Comparison of ENCODE assay signal across 30 mouse cellular contexts in genomic region chr12:86359406-86359805, GRCm38 (mm10). TPM values are rescaled to one million over a fixed set of nuclear protein-coding genes. Genes with fewer than 3 reads are reported as not detected.
A peak's percentile ranks its signal among the peaks of the same experiment; 100 is the strongest.
DNase-seq lines count a peak whose midpoint lies in the region; ATAC-seq and TF ChIP-seq lines count a peak whose summit lies in the region.
"Had no signal": no experiment of that assay in that cellular context is flagged by ENCODE, and none has a peak within 500 bp of the region (broad histone marks: within the 10 kb centered on the region; RNA-seq: fewer than 3 reads in every experiment).

No protein-coding gene starts in this region.

- TF ChIP-seq CTCF in lung, embryonic 14.5 days (IDR thresholded peaks at IDR 0.05; ENCODE audit: low read depth), result no peak

- H3K4me1 ChIP-seq in embryonic facial prominence, embryonic 11.5 days (ENCODE audit: control insufficient read depth, insufficient read depth, low read length), result no peaks in the 10 kb centered on the region
- peaks cover 26% of the 10 kb centered on the region for H3K4me1 ChIP-seq in embryonic facial prominence, embryonic 10.5 days
- H3K4me1 ChIP-seq in lung, embryonic 14.5 days (ENCODE audit: insufficient read depth), result no peaks in the 10 kb centered on the region; the same call in 1 of the 2 replicates
- peaks cover 11% of the 10 kb centered on the region for H3K4me1 ChIP-seq in midbrain, embryonic 11.5 days (ENCODE audit: control insufficient read depth, insufficient read depth, low read length)
- peaks cover 31% of the 10 kb centered on the region for H3K4me1 ChIP-seq in midbrain, embryonic 10.5 days

- H3K4me2 ChIP-seq in embryonic facial prominence, embryonic 11.5 days (ENCODE audit: low read depth, low read length), result no peak overlapping the region
- H3K4me2 ChIP-seq in lung, embryonic 14.5 days, result no peak overlapping the region
- no peak overlapping the region for H3K4me2 ChIP-seq in midbrain, embryonic 11.5 days
- H3K4me2 ChIP-seq: embryonic facial prominence, embryonic 12.5 days; forebrain, embryonic 15.5 days; heart, embryonic 13.5 days; hindbrain, embryonic 15.5 days; limb, embryonic 12.5 days; liver, embryonic 11.5 days; midbrain, embryonic 13.5 days; neural tube, embryonic 13.5 days had no signal

- no peaks in the 10 kb centered on the region for H3K36me3 ChIP-seq in embryonic facial prominence, embryonic 11.5 days (replicated peaks; ENCODE audit: control insufficient read depth, insufficient read depth, low read depth, low read length)
- no peaks in the 10 kb centered on the region for H3K36me3 ChIP-seq in embryonic facial prominence, embryonic 10.5 days (replicated peaks)
- H3K36me3 ChIP-seq in lung, embryonic 14.5 days (ENCODE audit: insufficient read depth), result no peaks in the 10 kb centered on the region
- no peaks in the 10 kb centered on the region for H3K36me3 ChIP-seq in midbrain, embryonic 11.5 days (ENCODE audit: control insufficient read depth, insufficient read depth, low read length)
- no peaks in the 10 kb centered on the region for H3K36me3 ChIP-seq in midbrain, embryonic 10.5 days
- H3K36me3 ChIP-seq: embryonic facial prominence, embryonic 12.5 days; forebrain, embryonic 10.5 days; forebrain, embryonic 15.5 days; heart, embryonic 13.5 days; hindbrain, embryonic 10.5 days; hindbrain, embryonic 15.5 days; limb, embryonic 12.5 days; midbrain, embryonic 13.5 days; neural tube, embryonic 13.5 days had no signal

- no peak for ATAC-seq in embryonic facial prominence, embryonic 11.5 days (replicated peaks; ENCODE audit: insufficient number of reproducible peaks, low FRiP score, low TSS enrichment, low read depth)
- no peak for ATAC-seq in lung, embryonic 14.5 days (ENCODE audit: insufficient read depth)
- ATAC-seq in midbrain, embryonic 11.5 days (ENCODE audit: low FRiP score), result no peak
- ATAC-seq: forebrain, embryonic 15.5 days; inflammation-experienced regulatory T-cells, adult 6 months; midbrain, embryonic 13.5 days; Patski had no signal

- H3K27ac ChIP-seq in embryonic facial prominence, embryonic 11.5 days (replicated peaks; ENCODE audit: low read depth, low read length), result no peak overlapping the region
- H3K27ac ChIP-seq in embryonic facial prominence, embryonic 10.5 days (replicated peaks), result no peak overlapping the region
- H3K27ac ChIP-seq in lung, embryonic 14.5 days (ENCODE audit: low read depth), result no peak overlapping the region
- H3K27ac ChIP-seq in midbrain, embryonic 11.5 days (ENCODE audit: low read depth, low read length), result no peak overlapping the region
- H3K27ac ChIP-seq in midbrain, embryonic 10.5 days (replicated peaks), result no peak overlapping the region
- H3K27ac ChIP-seq: embryonic facial prominence, embryonic 12.5 days; forebrain, embryonic 10.5 days; forebrain, embryonic 15.5 days; heart, adult 2 months; heart, embryonic 13.5 days; hindbrain, embryonic 10.5 days; hindbrain, embryonic 15.5 days; limb, embryonic 12.5 days; midbrain, embryonic 13.5 days; neural tube, embryonic 13.5 days had no signal

- no peaks in the 10 kb centered on the region for H3K27me3 ChIP-seq in embryonic facial prominence, embryonic 11.5 days (ENCODE audit: control insufficient read depth, insufficient read depth, low read length)
- H3K27me3 ChIP-seq in embryonic facial prominence, embryonic 10.5 days (replicated peaks; ENCODE audit: low read depth, poor library complexity, severe bottlenecking), result peaks cover 44% of the 10 kb centered on the region
- H3K27me3 ChIP-seq in lung, embryonic 14.5 days (ENCODE audit: insufficient read depth, low read length), result no peaks in the 10 kb centered on the region
- peaks cover 2% of the 10 kb centered on the region; the same call in 1 of the 2 replicates for H3K27me3 ChIP-seq in midbrain, embryonic 11.5 days (ENCODE audit: control insufficient read depth, insufficient read depth, low read length)
- H3K27me3 ChIP-seq in midbrain, embryonic 10.5 days (ENCODE audit: low read depth, poor library complexity, severe bottlenecking), result peaks cover 48% of the 10 kb centered on the region
- H3K27me3 ChIP-seq: embryonic facial prominence, embryonic 12.5 days; forebrain, embryonic 15.5 days had no signal

- 0 out of 2 replicates have a peak overlapping the region, but pooled peaks have one; percentile 6 for H3K9ac ChIP-seq in embryonic facial prominence, embryonic 11.5 days (replicated peaks; ENCODE audit: low read length)
- H3K9ac ChIP-seq in lung, embryonic 14.5 days, result no peak overlapping the region
- H3K9ac ChIP-seq in midbrain, embryonic 11.5 days (ENCODE audit: low read length), result no peak overlapping the region
- H3K9ac ChIP-seq: embryonic facial prominence, embryonic 12.5 days; forebrain, embryonic 15.5 days; heart, embryonic 13.5 days; hindbrain, embryonic 15.5 days; limb, embryonic 12.5 days; midbrain, embryonic 13.5 days; neural tube, embryonic 13.5 days had no signal

- no peaks in the 10 kb centered on the region for H3K9me3 ChIP-seq in embryonic facial prominence, embryonic 11.5 days (replicated peaks; ENCODE audit: control insufficient read depth, low read length)
- H3K9me3 ChIP-seq in embryonic facial prominence, embryonic 10.5 days, result no peaks in the 10 kb centered on the region
- no peaks in the 10 kb centered on the region for H3K9me3 ChIP-seq in lung, embryonic 14.5 days (ENCODE audit: low read depth, low read length)
- H3K9me3 ChIP-seq in midbrain, embryonic 11.5 days (ENCODE audit: control insufficient read depth, low read length), result no peaks in the 10 kb centered on the region
- H3K9me3 ChIP-seq in midbrain, embryonic 10.5 days (replicated peaks), result no peaks in the 10 kb centered on the region
- H3K9me3 ChIP-seq: embryonic facial prominence, embryonic 12.5 days; forebrain, embryonic 10.5 days; forebrain, embryonic 15.5 days; heart, embryonic 13.5 days; hindbrain, embryonic 10.5 days; hindbrain, embryonic 15.5 days; limb, embryonic 12.5 days; midbrain, embryonic 13.5 days; neural tube, embryonic 13.5 days had no signal

- WGBS in embryonic facial prominence, embryonic 11.5 days, result 63% methylated on average over 6 of the region's 6 CpGs
- WGBS in embryonic facial prominence, embryonic 10.5 days, result 66% methylated on average over 6 of the region's 6 CpGs
- WGBS in lung, embryonic 14.5 days, result 18% methylated on average over 6 of the region's 6 CpGs
- WGBS in midbrain, embryonic 11.5 days, result 75% methylated on average over 6 of the region's 6 CpGs
- 71% methylated on average over 6 of the region's 6 CpGs for WGBS in midbrain, embryonic 10.5 days

- H3K4me3 ChIP-seq in embryonic facial prominence, embryonic 11.5 days (ENCODE audit: low read depth, low read length), result no peak overlapping the region
- no peak overlapping the region for H3K4me3 ChIP-seq in embryonic facial prominence, embryonic 10.5 days
- no peak overlapping the region for H3K4me3 ChIP-seq in lung, embryonic 14.5 days (ENCODE audit: low read depth, low read length)
- H3K4me3 ChIP-seq in midbrain, embryonic 11.5 days (ENCODE audit: low read depth, low read length), result no peak overlapping the region
- no peak overlapping the region for H3K4me3 ChIP-seq in midbrain, embryonic 10.5 days
- H3K4me3 ChIP-seq: embryonic facial prominence, embryonic 12.5 days; forebrain, embryonic 10.5 days; forebrain, embryonic 15.5 days; heart, adult 2 months; heart, embryonic 13.5 days; hindbrain, embryonic 10.5 days; hindbrain, embryonic 15.5 days; limb, embryonic 12.5 days; midbrain, embryonic 13.5 days; neural tube, embryonic 13.5 days had no signal

- DNase-seq in embryonic facial prominence, embryonic 11.5 days (ENCODE audit: low spot score), result no peak
- DNase-seq in embryonic facial prominence, embryonic 10.5 days (ENCODE audit: low spot score), result no peak
- peak; percentile 50 for DNase-seq in lung, embryonic 14.5 days
- DNase-seq in lung, postnatal 14 days, result no peak
- peak; percentile 72 for DNase-seq in midbrain, embryonic 11.5 days (ENCODE audit: low spot score, missing footprints)
- no peak for DNase-seq in midbrain, embryonic 10.5 days (ENCODE audit: low spot score)
- no peak for DNase-seq in layer of hippocampus, postnatal 36 days
- DNase-seq: adrenal gland, postnatal 10 days; cerebellum, adult 11 months; cerebellum, postnatal 25 days; heart, adult 2 months; heart, postnatal 14 days; kidney, postnatal 14 days; layer of hippocampus, adult 9-11 months; thymus, adult 2 months; thymus, postnatal 36 days had no signal

RNA-seq across cellular contexts. Expression of gene Esrrb, which starts 1.5 kb away (rescaled TPM):
- polyA plus RNA-seq in embryonic facial prominence, embryonic 11.5 days (2014; fragmentation: Nextera tagmentation; extraction: Ambion mirVana), result 0.14 and 0.38 TPM in 2 replicates
- polyA plus RNA-seq in embryonic facial prominence, embryonic 10.5 days (2016; fragmentation: Nextera tagmentation; extraction: Ambion mirVana), result 0.13 and 0.20 TPM in 2 replicates
- 0.17 and 0.35 TPM in 2 replicates for polyA plus RNA-seq in lung, embryonic 14.5 days (2014; fragmentation: Nextera tagmentation; extraction: Ambion mirVana)
- 1.00 and 1.3 TPM in 2 replicates for polyA plus RNA-seq in midbrain, embryonic 11.5 days (2014; fragmentation: Nextera tagmentation; extraction: Ambion mirVana)
- 0.28 and 0.47 TPM in 2 replicates for polyA plus RNA-seq in midbrain, embryonic 10.5 days (2016; fragmentation: Nextera tagmentation; extraction: Ambion mirVana)
- 1 to 10 TPM; 1.3 to 1.6 TPM for total RNA-seq in layer of hippocampus, postnatal 36 days (2021)
- total RNA-seq: megakaryocyte, adult 5-6 weeks; MEL had no signal
- polyA plus RNA-seq: liver, embryonic 11.5 days had no signal

Comparison
In these comparisons a context has a peak if more than half of its experiments do, and no peak if none do; other contexts are left out.
1. DNase-seq: peak in lung, embryonic 14.5 days (single experiment) and midbrain, embryonic 11.5 days (single experiment); none in embryonic facial prominence, embryonic 11.5 days (single experiment), embryonic facial prominence, embryonic 10.5 days (single experiment), lung, postnatal 14 days (single experiment), midbrain, embryonic 10.5 days (single experiment) and layer of hippocampus, postnatal 36 days (0 of 2).